Mouse (Mus musculus): Measurements from ENCODE around the gene Tmeff1.

Gene Tmeff1

DNA sequence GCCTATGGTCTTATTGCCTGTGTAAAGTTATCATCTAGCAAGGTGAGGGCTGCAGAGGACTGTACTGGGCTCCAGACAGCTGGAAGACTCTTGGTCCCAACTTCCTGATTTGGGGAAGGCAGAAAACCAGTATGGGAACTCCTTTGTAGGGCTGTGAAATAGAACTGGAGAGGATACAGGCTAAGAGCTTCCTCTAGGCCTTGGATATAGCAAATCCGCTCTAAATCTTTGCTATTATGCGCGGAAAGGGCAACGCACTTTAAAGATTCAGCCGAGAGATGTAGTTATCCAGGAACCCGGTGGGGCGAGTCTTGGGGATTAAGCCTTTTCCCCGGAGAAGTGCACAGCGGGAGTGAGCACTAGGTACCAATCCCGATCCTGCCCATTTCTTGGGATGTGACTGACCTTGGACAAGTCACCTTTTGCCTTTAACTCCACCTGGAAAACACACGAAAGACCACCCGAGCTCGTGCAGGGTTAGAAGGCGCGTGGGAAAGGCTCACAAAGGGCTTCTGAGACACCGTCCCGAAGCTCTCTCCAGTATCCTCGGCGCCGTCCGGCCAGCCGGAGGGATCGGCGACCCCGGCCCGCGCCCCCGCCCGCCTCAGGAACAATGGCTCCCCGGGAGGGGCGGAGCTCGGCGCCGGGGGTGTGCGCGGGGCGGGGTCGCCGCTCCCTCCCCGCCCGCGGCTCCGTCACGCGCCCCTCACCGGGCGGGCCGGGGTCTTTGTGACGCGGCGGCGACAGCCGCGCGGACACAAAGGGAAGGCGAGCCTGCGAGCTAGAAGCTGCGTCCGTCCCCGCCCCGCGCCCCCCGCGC lies at the start of gene Tmeff1:
TSS of gene Tmeff1 (plus strand) at position 754 of the 820 bp plus-strand sequence.
- no peak for DNase-seq (ENCODE audit: extremely low read depth, insufficient read length, low spot score)

DNA sequence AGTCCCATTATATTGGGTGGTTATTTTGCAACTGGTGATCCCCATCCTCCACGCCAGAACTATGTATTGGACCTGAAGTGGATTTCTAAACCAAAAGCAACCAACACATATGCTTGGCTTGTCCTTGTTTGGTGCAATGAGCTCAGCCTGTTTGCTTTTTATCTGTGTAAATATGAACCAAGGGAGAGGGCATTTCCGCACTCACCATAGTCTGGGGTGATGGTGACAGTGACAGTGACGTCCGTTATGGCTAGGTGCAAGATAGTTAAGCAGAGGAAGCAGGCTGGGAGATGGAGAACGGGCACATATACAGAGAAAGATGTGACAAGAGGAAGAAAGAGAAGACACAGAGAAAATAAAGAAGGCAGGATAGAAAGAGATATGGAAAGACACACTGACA lies 48.7 kb upstream of the Tmeff1 start:
- DNase-seq (ENCODE audit: extremely low read depth, insufficient read length, low spot score) = no peak

DNA sequence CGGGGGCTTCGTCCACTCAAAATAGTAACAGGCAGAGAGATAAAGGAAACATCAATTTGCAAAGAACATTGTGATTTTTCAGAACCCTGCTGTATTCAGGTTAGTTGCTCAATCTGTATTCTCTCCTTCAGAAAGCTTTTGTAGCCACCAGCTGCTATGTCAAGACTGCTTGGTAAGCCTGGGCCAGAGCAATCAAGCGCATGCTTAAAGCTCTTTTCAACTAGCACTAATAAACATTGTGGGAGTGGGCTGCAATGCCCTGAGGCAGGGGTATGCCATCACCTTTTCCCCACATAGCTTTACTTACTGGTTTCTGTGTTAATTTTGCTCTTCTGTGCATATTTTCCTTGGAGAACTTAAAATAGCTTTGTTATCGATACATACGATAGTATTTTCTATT lies 48.0 kb upstream of the Tmeff1 start:
- DNase-seq (ENCODE audit: extremely low read depth, insufficient read length, low spot score) = no peak

DNA sequence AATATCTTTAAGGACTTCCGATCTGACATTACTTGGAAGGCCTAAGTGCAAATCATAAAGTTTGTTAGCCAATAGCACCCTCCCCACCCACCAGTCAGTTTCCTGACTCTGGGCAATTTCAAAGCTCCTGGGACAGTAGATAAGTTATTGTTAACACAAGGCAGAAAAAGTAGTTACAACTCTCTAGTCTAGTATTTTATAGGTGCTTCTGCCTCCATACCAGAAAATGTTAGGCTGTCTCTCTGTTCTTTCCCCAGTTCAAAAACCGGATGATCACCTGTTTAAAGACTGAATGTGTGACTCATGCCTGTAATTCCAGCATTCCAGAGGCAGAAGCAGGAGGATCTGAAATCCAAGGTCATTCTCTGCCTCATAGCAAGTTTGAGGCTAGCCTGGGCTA lies 46.4 kb upstream of the Tmeff1 start:
- no peak for DNase-seq (ENCODE audit: extremely low read depth, insufficient read length, low spot score)

DNA sequence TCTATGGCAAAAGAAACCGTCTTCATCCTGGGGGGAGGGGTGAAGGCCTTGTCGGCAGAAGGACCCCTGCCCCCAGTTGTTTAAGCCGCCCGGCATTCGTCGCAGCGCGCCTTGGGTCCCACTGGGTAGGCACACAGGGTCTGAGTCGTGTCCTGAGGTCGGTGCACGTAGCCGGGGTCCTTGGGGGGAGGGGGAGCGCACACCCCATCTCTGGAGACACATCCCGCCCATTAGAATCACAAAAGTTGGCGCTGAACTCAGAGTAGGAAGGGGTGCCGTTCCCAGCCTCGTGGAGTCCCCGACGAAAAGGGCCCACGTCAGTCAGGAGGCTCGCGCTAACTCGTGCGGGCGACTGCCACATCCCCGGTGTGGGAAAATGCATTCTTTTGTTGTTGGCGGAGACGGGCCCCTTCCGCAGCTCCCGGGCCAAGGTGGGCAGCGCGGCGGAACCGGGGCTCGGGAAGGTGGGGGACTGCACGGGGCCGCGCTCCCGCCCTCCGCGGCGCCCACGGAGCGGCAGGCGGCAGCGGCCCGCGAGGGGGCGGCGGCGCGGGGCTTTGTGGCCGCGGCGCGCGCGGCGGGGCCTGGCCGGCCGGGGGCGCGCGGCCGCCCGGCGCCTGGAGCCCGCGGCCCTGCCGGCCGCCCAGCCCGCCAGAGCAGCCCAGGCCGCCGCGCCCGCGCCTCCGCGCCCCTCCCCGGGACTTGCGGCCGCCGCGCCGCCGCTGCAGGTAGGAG lies 45.0 kb upstream of the Tmeff1 start, which contains the start of gene Msantd3:
TSS of gene Msantd3 (plus strand) at position 95 of the 735 bp plus-strand sequence.
- peak; percentile 81 for DNase-seq (ENCODE audit: extremely low read depth, insufficient read length, low spot score)

DNA sequence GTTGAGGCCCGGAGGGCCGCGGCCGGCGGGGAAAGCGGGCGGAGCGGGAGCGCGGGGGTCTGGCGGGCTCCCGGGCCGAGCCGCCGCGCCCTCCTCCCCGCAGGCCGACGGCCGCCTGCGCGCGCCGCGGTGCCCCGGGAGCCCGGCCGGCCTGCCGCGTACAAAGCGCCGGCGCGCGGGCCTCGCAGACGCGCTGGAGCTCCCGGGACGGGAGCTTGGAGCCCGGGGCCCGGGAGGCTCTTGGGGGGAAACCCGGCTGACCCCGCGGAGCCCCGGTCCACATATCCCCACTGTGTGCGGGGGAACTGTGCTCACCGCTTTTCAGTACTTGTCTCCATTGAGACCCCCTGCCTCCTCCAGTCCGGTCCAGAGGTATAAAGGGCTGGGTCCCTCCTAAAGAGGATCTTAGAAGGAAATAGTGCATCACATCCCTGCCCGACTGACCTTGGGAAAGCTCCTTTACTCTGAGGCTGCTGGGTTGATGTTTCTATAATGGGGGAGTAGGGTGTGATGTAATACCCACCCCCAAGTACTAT lies 44.3 kb upstream of the Tmeff1 start:
- DNase-seq (ENCODE audit: extremely low read depth, insufficient read length, low spot score) = peak; percentile 75

DNA sequence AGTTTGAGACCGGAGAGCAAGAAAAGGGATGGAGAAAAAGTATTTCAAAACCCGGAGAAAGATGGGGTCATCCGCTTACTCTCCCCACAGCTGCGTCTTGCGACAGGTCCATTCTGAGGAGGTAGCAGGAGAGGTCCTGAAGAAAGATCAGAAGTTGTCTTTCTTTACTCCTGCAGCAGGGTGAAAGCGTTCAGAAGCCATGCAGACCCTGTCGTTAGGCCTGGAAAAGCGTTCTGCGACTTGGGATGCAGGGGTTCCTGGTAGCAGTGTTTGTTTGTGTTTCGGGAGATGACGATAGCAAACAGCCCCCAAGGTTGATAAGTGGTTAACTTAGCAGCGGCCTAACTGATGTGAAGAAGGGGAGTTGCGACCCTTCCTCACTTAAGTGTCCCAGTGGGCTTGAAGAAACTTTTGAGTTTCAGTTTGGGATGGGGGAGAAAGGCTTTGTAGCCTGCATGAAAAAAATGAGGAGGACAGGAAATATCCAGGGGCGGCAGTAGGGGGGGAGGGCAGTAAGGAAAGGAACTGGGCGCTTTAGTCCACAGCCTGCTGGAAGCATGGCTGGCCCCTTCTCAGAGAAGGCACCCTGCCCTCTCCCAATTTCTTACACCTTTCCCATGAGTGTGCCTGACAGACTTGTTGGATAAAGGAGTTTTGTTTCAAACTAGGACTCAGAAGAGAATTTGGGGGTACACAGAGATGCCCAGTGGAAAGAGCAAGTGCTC lies 43.3 kb upstream of the Tmeff1 start:
- peak; percentile 48 for DNase-seq (ENCODE audit: extremely low read depth, insufficient read length, low spot score)

DNA sequence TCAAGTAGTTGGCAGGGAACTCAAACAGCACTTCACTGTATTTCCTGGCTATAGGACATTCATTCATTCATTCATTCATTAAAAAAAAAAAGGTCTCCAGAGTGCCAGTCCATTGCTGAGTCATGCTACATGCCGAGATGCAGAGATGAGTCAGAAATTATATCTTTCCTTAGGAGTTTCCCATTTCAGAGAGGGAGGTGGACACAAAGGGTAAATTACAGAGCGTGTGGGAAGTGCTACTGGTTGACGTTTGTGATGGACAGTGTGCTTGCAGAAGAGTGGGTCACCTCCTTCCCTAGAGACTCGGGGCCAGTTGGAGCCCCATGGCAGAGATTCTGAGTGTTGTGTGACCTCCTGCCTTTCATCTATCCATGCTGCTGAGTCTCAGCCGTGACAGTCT lies 42.6 kb upstream of the Tmeff1 start:
- peak; percentile 64 for DNase-seq (ENCODE audit: extremely low read depth, insufficient read length, low spot score)

DNA sequence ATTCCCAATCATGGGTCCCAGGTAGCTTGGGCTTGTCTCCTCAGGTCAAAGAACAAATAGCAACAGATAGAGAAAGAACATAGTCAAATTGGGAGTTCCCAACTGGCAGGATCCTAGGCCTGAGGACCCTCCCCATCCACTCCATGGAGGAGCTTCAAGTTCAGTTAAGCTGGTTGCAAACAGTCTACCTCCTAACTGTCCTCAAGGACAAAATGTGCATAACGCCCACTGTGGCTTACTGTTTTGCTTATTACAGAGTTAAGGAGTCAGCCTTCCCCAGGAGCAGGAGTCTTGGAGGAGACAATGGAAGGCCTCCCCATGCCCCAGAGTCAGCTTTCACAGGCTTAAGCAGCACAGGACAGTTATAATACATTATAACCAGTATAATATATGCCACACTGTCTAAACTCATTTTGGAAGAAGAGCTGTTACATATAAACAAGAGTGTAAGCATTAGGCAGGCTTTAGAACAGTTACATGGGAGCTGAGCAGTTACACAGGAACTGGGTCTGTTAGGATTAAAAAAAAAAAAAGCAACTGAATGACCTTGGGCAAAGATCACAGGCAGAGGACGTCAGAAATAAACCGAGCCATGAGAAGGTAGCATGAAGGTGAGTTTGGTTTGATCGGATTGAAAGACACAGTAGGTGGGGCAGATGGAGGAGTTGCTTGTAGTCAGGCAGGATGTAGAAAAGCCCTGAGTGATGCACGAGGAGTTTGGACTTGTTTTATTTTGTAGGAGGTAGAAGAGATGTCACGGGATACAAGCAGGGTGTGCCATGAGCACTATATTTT lies 41.7 kb upstream of the Tmeff1 start:
- no peak for DNase-seq (ENCODE audit: extremely low read depth, insufficient read length, low spot score)

DNA sequence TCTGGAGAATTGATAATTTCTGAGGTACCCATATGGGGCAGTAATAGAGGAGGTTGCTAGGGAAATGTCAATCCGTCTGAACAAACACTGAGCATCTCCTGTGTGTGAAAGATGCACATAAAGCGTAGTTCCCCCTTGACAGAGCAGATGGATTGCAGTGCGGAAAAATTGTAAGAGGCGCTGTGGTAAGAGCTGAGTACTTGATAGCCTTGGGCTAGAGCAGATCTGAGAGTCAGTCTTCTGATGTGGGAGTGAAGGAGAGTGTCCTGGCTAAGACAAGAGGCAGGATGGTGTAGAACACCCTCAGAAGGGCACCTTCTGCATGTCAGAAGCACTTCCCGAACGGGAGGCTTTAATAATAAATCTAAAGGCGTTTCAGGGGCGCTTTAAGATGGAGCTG lies 40.8 kb upstream of the Tmeff1 start:
- no peak for DNase-seq (ENCODE audit: extremely low read depth, insufficient read length, low spot score)

DNA sequence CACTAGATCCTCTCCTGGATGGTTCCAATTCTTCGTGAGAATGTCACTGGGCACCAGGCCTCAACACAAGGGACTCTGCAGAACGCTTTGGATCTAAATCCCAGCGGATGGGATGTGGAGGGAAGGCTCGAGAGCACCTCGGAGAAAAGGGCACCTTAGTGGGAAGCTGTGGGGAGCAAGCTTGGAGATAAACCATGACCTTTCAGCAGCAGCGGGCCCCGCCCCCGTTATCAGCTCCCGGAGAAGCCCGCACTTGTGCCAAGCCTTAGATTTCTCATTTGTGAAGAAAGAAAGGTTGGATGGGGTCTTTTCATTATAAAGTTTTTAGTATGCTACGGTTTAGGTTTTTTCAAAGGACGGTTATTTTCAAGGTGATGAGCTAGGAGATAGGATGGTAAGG lies 39.0 kb upstream of the Tmeff1 start:
- no peak for DNase-seq (ENCODE audit: extremely low read depth, insufficient read length, low spot score)

DNA sequence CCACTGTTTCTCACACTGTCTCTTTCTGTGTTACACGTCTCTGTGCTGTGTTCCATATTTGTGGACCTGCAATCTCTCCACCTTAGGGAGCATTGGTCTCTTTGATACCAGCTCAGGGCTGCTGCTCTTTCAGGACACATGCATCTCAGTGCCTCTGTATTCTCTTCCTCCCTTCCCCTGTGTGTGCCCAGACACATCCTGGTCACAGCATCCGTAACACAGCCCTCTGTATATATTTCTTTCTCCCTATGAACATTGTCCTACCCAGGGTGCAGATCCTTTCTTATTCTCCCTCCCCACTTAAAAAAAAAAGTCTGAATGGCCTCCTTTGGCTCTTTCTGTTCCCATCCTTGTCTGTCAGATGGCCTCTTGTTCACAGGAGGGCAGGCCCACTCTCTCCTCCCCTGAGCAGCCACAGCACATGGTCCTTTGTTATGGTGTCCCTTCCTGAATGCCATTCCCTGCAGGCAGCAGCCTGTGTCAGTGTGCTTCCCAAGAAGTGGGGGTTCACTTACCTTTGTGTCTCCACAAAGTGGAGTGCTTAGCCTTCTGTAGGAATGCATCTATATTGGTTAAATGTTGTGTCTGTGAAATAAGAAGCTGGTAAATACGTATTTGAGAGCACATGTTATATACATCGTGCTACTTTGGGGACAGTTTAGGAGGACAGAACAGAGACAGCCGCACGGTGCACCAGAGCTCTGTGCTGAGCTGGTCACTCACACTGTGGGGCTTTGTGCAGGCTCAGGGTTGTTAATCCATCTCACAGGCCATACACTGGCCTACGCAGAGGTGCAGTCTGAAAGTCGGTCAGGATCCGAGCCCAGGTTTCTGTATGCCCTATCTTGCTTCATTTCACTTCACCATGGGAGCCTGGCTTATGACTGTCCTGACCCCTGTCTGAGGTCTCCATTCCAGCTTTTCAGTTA lies 38.1 kb upstream of the Tmeff1 start:
- DNase-seq (ENCODE audit: extremely low read depth, insufficient read length, low spot score) = no peak

DNA sequence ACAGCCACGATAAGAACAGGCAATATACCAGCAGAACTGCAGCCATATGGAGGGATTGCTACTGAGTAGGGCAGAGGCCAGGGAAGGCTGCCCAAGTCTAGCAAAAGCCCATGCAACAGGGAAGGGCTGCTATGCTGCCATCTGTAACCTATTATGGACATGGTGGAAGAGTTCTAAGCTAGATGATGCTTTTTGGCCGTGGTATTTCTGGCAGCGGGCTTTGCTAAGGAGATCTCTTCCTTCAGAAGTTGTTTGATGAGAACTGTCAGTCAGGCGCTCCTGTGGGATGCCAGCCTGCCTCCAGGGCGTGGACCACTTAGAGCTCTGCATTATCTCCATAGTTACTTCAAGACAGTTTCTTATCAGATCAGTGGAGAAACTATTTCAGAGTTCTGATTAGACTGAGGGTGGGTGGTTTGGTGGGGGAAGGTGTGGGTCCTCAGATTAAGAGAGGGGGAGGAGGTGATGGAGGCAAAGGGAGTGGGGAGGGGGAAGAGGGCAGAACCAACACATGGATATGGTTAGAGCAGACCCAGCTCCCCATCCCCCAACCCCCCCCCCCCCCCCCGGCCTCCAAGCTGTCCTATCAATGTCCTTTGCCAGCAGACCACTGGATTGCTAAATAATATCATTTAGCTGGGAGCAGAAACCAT lies 36.5 kb upstream of the Tmeff1 start:
- DNase-seq (ENCODE audit: extremely low read depth, insufficient read length, low spot score) = no peak

DNA sequence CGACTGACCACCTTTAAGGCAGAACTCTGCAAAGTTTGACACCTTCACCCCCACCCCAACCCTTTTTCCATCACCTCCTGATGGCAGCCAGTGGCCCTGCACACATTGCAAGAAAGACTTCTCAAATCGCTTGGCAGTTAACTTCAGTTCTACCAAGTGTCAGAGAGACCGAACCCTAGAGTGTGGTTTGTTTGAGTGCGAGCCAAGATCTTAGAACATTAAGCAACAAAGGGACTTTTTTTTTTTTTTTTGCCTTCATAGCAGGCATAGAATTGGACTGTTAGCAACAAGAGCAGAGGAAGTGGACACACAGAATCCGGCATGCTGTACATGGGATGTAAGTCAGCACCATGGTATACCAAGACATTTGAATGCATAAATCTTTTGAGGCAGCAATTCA lies 35.3 kb upstream of the Tmeff1 start:
- DNase-seq (ENCODE audit: extremely low read depth, insufficient read length, low spot score) = peak; percentile 34

DNA sequence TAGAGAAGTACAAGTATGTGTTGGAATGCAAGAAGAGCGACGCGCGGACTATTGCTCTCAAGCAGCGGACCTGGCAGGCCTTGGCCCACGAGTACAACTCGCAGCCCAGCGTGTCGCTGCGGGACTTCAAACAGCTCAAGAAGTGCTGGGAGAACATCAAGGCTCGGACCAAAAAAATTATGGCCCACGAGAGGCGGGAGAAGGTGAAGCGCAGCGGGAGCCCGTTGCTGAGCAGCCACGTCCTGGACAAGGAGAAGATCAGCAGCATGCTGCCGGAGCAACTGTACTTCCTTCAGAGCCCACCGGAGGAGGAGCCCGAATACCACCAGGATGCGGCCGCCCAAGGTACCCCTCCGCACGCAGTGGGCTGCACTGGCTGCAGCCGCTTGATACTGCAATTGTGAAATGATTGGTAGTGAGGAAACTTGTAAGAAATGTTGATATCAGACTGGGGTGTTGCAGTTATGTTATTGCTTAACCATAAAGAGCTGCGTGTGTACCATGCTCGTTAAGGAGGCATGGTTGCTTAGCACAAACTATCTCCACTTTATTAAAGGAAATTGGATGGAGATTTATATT lies 32.4 kb upstream of the Tmeff1 start:
- no peak for DNase-seq (ENCODE audit: extremely low read depth, insufficient read length, low spot score)

DNA sequence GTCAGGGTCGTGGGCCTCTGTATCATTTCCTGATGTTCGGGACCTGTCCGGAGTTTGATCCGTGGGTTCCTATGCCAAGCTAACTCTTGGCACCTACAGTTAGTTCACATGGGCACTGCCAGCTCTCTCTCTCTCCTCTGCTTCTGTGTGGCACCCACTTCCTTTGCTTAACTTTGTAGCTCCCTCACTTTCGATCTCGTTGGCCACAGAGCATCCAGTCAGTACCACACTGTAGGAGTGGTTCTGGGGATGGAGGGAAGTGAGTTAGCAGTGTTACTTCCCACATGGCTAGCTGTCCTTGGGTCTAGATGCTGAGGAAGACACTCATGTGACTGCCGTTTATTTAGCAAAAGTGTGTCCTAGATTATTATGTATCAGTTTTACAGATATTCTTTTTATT lies 30.8 kb upstream of the Tmeff1 start:
- DNase-seq (ENCODE audit: extremely low read depth, insufficient read length, low spot score) = no peak

DNA sequence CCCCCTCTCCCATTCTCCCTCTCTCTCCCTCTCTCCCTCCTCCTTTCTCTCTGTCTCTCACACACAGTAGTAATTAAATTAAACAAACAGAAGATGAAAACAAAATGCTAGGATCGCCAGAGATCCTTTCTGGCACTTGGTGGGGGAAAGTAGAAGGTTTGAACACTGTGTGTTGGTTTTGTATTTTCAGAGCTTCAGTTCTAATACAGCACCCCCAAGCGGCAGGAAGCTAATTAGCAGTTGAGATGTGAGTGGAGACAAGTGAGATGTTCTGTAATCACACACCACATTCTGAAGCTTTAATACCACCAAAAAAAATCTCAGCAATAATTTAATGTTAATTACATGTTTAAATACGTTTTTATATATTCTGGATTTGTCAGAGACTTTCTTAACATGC lies 29.2 kb upstream of the Tmeff1 start:
- DNase-seq (ENCODE audit: extremely low read depth, insufficient read length, low spot score) = peak; percentile 30

DNA sequence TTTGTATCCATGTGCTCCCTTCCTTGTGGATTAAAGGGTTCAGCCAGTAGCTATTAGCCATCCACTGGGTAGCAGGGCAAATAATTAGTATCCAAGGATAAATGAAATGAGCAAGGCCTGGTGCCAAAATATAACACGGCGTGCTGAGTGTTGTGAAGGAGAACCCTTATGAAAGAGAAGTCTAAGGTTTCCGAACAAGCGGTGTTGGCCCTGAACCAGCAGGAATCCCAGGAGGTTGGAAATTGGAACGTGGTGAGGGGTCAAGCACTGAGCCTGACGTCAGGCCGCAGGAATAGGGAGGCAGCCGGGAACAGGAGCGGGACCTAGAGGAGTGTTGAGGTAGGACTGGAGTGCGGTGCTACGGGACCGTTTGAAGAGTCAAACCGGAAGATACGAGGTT lies 25.3 kb upstream of the Tmeff1 start:
- DNase-seq (ENCODE audit: extremely low read depth, insufficient read length, low spot score) = no peak

Data from 3134 (cell line).